Mouse (Mus musculus): ENCODE measurements around the gene Nr5a1.

Gene Nr5a1

DNA sequence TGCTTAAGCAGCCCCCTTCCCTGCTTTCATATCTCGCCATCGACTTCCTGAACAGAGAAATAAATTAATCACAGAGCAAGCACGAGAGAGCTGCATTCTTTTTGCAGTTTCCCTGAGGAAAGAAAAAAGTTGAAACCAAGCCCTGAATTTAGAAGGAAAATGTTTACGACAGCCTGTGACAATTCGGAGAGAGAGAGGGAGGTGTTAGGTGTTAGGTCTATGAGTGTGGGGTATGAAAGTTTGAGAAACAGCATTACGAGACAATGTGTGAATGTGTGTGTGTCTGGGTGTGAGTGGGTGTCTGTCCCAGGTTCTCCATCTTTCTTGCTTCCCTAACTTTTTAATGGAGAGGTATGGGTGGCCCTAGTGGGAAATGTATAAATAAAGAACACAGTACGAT, 62.2 kb downstream of the Nr5a1 start:
- DNase-seq (ENCODE audit: low spot score in 2 of 2) = no peak

DNA sequence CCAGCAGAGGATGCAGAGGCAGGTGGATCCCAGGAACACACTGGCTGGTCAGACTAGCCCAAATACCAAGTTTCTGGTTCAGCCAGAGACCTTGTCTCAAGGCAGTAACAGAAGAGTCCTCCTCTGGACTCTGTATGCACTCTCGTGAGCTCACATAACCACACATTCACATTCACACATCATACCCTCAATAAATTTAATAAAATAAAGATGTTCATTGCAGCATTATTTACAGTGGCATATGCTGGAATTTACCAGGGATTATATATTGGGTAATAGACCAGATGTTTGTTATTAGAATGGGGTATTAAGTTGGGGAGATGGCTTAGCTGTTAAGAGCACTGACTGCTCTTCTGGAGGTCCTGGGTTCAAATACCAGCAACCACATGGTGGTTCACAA, 64.0 kb downstream of the Nr5a1 start:
- DNase-seq (ENCODE audit: low spot score in 2 of 2) = no peak

DNA sequence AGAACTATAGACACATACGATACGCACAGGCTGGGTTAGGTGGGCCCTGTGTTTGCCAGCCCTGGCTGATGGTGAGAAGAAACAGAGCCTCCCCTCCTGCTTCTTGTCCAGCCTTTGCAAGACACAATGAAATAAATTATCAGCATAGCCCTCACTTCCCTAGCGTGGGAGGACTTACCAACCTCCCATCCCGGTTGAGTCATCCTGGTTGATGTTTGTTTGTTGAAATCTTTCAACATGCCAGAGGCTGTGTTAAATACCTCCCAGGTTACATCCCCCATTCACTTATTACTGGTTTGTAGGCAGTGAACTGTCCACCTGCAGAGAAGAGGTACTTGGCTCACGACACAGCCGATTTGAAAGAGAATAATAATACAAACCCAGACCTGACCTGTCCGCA, 66.7 kb downstream of the Nr5a1 start:
- no peak for DNase-seq (ENCODE audit: low spot score in 2 of 2)

DNA sequence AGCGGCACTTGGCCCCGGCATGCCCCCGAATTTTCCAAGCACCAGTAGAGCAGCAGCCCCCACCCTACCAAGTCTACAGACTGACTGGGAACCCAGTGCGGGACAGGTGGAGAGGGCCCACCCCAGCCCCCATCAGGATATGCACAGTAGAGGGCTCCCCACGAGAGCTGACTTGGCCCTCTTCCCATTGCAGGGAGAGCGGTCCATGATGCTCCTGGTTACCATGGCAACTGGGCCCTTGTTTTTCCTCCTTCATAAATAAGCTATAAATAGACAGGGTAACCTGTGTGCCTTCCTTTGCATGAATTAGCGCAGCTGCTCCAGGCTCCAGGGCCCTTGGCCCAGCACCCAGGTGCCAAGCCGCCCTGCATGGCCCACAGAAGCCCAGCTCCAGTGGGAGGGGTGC, 67.1 kb downstream of the Nr5a1 start:
- DNase-seq (ENCODE audit: low spot score in 2 of 2) = no peak

DNA sequence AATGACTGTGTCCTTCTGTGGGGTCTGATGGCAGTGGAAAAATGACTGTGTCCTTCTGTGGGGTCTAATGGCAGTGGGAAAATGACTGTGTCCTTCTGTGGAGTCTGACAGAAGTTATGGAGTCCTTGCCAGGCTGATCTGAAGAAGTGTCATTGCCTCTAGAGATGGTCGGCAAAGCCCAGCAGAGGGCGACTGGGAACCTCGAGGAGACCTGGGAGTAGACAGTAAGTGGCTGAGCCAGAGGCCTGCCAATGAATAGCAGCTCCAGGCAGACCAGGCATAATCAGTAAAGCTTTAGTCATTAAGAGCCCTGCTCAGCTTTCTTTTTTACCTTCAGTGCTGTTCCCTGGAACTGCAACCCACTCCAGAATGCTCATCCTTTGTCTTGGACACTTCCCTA, 68.4 kb downstream of the Nr5a1 start:
- DNase-seq (ENCODE audit: low spot score in 2 of 2) = peak; percentile 55 to 62

DNA sequence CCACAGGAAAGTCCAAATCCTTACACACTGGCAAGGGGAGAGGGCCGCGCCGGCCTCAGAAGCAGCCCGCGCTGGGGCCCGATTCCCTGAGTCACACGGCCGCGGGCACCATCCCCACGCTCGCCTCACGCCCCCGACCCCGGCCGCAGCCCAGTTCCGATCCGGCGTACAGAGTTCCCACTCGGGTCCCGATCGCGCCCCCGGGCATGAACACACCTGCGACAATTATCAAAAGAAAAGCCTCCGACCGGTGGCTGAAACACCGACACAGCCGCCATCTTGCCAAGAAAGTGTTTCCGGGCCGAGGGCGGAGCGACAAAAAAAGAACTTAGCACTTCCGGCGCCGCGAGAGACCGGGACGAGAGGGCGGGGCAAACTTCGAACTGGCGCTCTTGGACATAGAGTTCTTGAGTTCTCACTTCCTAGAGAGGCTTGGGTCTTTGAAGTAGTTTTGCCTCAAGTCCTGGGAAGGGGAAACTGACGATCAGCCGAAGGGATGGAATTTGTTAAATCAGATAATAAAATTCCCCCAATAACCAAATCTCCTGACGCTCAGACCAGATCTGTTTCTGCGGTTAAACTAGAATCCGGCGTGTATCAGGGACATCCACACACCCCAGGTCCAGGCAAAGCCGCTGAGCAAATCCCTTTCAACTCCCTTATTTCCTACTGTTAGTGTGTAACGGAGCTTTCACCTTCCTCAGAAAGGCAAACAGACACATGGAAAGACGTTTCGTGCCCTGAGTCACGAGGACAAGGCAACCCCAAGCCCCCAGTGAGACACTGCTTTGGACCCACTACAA, 70.5 kb downstream of the Nr5a1 start, which contains the start of gene Psmb7:
Psmb7 (minus strand) TSS at position 463 of the 803 bp plus-strand sequence.
- DNase-seq (ENCODE audit: low spot score in 2 of 2) = peak; percentile 65 to 73

Measured in frontal cortex, postnatal 25 days (tissue).